Mouse (Mus musculus): ENCODE data around the gene Slco3a1. TPM values are rescaled to one million over a fixed set of nuclear protein-coding genes. Genes with fewer than 3 reads are reported as not detected.

Gene Slco3a1
- total RNA-seq, 2 experiments from 2014 or later: 23.5 to 24.4 TPM

DNA sequence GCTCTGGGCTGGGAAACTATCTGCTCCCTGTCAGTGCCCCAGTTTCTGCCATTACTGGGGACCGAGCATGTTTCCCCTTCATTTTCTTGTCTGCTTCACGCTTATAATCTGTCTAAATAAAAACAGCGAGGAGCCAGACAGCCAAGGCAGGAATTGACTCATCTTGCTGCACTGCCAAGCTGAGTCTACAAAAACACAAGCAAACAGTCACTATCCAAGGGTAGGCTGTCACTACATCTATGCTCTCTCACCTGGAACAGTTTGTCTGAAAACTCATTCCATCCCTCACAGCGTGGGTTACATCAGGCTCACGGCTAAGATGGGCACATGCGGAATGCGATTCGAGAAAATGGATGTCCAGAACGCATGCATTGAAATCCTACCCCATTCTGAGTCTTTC, 207.6 kb downstream of the Slco3a1 start:
- DNase-seq: no peak

DNA sequence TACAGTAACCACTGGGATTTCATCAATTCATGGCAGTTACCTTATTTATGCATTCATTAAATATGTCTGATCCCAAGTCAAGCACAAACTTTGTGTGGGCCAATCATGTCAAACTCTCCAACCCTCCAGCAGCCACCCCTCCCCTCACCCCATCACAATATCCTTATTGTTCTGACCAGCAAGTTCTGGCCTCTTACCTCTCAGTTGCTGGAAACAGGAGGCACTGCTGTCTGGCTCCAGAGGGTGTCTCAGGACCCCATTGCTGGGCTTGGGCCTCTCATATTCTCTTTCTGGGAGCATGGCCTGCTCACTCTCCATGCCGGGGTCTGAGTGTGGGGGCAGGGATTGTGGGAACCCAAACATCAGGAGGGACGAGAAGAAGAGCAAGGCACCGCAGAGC, 208.1 kb downstream of the Slco3a1 start:
- DNase-seq: no peak

DNA sequence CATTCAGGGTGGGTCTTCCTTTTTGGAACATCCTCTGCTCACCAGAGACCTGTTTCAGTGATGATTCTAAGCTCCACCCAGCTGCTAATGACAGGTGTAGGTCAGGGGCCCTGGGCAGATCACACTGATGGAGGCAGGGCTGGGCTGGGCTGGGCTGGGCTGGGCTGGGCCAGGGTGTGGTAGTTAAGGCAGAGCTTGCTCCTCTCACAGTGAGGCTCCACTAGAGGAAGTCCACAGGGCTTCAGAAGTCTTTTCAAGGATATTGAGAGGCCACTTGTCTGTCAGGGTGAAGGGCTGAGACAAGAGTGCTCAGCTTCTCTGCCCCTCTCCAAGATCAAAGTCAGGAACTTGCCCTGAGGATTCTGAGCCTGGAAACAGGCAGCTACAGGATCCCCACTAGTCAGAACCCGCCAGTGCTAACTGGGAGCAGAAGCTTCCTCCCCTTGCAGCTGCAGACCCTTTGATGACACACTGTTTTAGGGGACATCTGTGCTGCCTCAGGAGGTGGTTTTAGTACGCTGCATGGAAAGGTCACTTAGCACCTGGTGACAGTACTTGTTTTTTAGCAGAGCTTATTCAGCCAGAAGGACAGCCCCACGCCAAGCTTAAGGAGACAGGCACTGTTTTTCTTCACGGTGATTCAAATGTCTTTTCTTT, 213.3 kb downstream of the Slco3a1 start:
- DNase-seq: no peak

DNA sequence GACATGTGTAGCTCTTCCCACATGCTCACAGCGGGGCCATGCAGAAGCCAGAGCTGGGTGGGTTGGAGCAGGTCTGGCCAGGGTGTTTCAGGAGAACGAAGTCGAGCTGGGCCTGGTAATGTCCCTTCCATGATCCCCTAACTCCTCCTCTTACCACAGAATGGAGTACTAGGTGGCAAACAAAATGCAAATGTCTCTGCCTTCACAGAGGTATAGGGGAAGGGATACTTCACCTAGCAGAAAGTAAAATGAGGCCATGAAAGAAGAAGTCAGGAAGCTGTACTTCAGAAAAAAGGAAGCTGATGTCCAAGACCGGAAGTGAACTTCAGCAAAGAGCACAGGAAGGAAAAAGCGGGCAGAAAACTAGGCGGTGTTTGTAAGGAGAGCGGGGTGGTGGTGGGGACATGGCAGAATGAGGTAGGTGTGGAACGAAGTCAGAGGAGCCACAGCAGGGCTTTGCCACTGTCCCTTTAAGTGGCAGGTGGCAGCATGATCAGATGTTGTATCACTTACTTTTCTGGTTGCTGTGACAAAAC, 214.1 kb downstream of the Slco3a1 start:
- no peak for DNase-seq

DNA sequence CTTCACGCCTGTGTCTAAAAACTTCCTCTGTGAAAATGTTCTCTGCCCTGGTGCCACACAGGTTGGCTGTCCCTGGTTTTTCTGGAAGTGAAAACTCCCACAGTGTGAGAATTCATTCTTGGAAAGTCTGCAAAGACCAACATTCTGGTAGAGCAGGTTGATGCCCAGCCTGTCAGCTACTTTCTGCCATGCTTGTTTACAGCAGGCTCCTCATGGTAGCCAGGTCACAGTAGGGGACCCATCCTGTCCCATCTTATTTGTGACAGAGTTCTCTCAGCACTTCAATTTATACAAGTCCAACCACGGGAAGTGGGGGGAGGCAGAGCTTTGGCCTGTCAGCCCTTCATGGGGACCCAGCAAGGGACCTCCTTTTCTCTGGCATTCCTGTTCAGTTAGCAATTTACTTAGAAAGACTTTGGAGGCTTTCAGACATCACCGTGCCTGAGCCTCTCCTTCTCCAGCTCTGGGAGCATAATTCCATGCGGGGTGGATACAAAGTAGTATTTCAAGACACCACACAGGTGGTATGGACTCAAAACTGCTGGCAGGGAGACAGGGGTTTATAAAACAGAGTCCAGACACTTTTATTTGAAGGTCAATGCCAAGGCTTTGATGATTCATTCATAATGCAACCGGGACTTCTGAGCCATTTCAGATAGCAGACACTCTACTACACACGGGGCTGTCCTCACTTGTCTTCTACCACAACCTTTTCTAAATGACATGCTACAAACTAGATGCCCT, 216.7 kb downstream of the Slco3a1 start:
- DNase-seq: no peak

DNA sequence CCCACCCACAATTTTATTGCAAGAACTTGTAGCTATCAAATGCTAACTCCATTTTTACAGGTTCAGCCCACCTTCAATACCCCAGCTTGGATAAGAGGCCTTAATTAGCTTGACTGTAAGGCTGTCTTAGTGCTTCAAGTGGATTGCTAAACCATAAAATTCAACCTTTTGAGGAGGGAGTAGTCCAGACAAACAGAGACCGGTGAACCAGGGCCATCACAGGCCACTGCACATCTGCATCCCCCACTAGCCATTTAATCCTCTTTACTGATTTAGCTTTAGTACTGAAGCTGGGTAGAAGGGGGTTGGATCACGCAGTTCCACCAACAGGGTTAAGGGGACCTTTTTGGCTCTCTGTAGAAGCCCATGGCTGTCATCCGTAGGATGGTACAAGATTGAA, 222.3 kb downstream of the Slco3a1 start:
- no peak for DNase-seq

DNA sequence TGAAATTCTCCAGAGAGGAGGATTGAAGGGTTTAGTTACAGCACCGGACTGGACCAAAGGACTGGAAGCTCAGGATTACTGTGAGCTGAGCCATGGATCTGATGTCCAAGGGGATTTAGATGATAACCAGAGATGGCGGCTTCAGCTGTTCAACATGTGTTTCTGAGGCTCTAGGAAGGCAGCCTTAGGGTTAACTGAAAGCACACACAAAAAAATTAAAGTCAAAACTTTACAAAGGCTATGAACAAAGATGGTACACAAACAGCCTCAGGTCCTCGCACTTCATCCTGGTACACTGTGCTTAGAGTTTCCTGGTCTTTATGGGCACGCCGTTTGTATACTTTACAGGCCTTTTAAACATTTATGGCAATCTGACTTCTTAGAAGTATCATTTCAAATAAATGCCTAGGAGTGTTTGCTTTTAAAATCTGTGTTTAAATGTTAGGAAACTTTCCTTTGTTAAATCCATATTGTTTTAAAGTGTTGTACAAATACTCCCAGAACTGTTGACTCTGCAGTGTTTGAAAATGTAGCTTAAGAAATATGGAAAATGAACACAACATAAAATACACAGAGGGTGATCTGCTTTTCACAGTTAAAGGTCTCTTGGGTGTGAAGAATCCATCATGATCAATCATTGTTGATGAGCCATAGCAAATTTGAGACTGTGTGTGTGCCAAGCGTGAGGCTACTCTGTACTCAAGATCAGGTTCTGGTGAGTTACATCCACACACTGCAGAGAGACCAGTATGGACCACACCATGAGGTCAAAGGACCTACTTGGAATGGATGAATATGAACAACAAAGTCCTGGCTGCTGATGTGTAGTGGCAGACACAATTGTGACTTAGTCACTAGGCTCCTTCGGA, 223.5 kb downstream of the Slco3a1 start:
- no peak for DNase-seq

DNA sequence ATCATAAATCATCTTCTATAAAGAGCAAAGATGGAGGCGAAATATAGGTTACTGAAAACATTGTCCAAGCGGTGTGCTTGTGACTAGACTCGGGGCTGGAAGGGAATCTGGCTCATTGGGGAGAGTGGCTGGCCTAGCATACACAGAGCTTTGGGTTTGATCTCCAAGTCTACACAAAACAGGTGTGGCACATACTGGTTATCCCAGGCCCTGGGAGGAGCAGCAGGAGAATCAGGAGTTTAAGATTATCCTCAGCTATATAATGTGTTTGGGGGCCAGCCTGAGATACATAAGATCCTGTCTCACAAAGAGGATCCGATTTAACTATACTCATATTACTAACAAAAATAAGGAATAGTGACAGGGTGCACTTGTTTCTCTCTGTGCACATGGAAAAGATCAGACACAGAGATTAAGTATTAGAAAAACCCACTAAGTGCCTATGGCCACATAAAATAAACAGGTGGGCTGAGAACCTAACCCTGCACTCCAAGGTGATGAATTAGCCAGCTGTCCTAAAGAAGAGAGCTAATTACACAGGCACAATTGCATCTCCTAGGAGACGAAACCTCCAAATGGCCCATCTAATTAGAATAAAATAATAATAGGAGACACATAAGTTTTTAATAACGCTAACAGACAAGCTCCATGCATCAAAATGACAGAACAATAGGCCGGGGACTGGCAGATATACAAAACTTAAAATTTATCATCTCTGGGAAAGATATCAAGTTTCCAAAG, 224.3 kb downstream of the Slco3a1 start:
- DNase-seq: no peak

DNA sequence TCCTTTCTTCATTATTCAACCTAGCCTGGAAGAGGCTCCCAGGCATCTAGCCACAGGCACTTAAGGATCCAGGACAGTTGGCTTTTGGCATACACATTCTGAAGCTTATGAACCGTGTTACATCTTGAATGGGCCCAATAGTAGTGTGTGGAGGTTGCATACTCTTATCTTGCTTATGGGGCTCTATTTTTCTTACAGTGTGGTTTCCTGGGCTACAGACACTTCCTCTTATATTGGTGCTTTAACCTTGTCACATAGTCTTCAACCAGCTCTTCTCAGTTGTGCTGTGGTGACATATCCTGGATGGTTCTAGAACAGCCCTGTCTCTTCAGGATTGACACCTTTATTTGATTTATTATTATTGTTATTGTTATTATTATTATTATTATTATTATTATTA, 225.6 kb downstream of the Slco3a1 start:
- no peak for DNase-seq

DNA sequence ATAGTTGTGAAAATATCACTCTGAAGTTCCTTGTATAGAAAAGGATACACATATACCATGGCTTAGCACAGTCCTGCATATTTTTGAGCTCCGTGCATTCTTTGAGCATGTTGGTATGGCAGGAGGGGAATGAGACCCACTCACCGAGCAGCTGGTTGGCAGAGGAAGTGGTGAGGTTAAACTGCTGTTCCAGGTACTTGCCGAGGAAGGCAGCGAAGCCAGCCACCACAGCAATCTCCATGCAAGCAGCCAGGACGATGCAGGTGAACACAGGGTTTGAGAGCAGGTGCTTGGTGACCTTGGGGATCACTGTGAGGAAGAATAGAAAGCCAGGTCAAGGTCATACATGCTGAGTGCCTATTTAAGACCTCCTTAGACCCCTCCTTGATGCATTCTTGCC, 226.9 kb downstream of the Slco3a1 start:
- no peak for DNase-seq

DNA sequence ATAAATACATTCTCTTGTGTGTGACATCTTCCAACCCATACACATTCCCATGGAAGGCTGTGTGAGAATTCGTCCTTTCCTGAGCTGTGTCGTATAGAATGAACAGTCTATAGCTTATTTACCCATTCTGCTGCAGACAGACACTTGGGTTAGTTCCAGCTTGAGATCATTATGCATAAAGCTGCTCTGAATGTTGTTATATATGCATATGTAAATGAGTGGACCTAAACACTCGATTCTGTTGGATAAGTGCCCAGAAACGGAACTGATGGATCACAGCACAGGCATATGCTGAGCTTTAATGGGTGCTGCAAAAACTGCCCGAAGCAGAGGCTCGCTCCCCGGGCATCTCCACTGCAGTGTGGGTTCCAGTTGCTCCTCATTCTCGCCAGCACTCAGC, 229.5 kb downstream of the Slco3a1 start:
- DNase-seq: no peak

DNA sequence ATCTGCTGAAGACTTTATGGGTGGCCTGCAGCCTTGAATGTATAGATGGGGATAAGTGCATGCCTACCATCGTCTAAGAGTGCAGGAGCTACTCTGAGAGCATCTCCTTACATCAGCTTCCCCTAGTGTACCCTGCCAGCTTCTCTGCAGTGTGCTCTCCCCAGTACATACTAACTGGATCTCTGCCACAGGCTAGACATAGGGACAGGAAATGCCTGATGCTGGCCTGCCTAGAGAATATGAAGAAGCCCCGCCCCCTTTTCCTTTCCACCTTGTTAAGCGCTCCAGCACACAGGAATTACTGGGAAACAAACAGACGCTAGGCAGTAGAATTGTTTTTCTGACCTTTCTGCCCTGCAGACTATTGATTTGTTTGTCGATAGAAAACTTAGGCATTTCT, 230.9 kb downstream of the Slco3a1 start:
- no peak for DNase-seq

DNA sequence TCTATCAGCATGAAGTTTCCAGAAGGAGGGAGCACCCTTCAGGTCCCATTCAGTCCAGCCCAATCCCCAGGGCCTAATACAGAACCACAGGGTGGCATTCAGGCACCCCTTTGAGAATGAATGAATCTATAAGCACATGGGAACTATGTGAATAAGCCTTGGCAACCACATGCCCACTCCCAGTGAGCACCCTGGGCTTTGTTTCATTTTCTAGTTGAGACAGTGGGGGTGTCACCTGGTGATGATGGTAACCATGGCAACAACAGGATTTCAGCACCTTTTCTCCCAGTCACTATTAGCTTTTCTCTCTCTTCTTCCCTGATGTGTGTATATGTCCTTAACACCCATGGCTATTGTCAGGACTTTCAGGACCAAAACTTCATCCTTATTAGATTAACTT, 231.4 kb downstream of the Slco3a1 start:
- no peak for DNase-seq

DNA sequence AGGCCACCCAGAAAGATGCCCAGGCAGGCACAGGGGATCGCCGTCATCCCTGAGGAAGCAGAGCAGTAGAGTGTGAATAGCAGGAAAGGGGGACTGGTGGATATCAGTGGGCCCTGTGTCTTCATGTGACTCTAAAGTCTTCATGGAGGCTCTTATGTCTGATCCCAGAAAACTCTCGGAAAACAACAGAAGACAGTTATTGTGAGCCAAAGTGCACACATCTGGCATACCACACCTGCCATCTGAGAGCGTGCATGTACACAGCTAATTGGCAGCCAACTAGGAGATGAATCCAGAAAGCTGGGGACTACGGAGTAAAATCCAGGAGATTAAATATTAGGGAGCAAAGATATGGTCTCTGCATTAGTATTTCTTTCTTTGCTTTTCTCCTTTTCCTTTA, 233.9 kb downstream of the Slco3a1 start:
- no peak for DNase-seq

DNA sequence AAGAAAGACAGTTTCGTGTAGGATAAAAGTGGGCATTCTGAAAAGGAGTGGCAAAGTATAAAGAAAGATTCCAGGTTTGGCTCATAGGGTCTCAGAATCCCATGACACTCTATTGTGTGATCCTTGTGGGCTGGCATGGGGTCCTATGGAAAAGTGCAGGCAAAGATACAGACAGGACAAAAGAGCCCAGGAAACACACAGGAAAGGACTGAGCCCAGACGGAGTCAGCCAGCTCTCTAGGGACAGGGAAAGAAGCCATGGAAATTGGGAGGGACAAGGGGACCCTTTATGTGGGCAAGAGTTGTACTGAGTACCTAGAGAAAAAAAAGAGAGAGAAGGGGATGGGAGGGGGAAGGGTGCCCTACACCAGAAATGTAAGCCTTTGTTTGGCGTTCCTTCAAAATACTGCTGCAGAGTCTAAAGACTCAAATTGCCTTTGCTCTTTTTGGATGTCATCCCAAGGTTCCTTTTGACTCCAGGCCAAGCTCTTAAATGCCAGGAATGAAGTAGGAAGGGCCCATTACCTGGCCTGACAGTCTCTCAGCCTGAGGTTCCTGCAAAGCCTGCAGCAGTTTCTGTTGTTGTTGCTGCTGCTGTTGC, 238.6 kb downstream of the Slco3a1 start:
- no peak for DNase-seq

DNA sequence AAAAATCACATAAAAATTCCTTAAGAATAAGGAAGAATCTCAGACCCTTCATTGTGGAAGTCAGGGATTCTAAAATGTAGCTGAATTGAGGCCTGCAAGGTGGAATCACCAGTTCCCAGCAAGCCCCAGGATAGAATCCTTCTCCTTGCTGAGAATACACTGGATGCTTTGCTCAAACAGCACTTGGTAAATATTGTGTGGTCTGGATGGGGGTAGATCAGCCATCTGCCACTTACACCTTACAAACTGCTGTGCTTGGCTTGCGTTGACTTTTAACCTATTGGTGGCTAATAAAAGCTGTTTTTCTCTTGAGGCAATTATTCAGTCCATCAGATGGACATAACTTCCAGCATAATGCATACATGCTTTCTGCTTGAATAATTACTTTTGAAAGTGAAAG, 240.3 kb downstream of the Slco3a1 start:
- no peak for DNase-seq

DNA sequence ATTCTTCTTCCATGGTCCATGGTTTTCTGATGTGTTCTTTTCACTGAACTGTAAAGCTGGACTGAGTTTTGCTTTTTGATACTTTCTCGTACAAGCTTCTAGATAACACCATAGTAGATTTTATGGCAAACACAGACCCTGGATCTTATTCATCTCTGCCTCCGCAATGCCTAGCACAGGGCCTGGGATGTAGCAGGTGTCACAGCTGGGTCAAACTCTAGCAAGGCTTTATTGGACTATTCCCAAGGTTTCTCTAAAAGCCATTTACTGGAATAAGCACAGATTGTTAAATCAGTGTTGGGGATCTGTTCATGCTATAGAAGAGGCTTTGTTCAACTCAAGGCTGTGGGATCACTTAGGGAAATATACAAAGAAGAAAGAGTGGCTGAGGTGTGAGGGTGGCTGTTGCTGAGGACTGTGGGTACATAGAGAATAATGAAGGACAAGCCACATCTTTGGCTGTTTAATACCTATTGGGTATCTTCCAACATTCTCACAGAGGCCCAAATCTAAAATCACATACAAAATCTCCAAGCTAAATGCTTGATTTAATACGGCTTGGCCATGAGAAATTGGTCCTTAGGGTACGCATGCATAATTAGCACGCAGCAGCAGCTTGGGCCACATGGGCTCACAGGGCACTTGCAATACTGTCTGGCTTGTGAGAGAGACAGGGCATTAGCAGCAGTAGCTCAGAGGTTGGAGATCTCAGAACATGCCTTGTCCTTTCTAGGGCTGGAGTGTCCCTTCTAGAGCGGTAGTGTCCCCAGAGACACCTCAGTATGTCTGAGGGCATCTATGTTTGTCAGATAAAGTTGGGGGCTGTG, 241.1 kb downstream of the Slco3a1 start:
- no peak for DNase-seq

DNA sequence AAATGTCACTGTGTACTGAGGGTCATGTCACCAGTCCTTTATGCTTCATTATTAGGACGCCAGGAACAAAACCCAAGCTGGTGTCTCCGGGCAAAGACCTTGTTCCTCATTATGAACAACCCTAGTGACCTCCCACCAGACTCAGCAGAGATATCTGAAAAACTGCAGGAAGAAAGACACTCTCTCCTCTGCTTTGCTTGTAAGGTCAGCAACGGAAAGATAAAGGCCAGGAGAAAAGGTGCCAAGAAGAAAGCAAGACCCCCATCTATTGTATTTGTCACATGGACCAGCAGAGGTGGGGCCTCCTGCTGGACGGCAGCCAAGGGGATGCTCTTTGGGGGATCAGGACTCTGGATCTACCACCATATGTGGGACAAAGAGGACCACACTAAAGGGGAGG, 243.0 kb downstream of the Slco3a1 start:
- no peak for DNase-seq

DNA sequence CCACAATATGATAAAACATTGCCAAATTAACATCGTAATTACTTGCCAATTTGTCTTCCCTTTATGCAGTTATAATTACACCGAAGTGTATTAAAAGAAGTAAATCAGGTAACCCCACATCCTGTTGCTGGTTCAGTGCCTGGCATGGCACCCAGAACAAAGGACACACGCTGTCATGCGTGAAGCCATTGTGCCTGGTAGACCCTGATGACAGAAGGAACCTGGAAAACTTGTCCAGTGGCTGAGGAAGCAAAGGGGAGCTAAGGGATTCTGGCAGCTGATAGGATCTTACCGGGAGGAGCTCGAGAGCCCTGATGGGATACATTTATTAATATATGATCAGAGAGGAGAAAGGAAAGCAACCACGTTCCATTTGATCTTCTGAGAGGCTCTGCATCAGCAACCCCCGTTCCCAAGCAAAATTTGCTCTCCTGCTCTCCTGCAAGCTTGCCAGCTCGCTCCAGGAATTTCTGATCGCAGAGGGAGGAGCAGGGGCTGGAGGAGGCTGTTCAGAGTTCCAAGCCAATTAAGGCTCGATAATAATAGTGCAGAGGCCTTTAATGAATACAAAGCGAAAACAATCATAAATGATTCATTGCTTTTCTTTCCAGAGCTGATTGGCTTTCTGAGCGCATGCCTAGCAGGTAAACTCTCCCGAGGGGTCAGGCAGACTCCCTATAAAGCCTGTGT, 250.8 kb downstream of the Slco3a1 start:
- no peak for DNase-seq

DNA sequence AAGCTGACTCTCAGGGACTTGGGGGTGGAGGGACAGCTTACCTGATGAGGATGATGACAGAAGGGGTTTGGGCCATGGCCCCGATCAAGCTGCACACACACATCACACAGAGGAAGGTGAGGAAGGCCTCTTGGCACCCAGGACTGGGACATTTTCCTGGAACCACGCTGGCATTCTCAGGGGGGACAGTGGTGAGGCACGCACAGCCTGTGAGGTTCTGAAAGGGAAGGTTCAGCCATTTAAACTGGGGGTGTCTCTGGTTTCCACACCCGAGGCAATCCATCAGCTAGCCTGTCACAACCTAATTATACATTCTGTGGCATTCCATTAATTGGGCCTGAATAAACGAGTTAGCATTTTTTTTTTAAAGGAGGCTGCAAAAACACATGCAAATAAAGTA, 251.5 kb downstream of the Slco3a1 start:
- no peak for DNase-seq
